Mouse (Mus musculus): ENCODE measurements around the gene Col12a1. TPM values are rescaled to one million over a fixed set of nuclear protein-coding genes. Genes with fewer than 3 reads are reported as not detected.

Gene Col12a1
- polyA plus RNA-seq, 1 experiment from 2014 or later: 15.1 TPM

GRCm38 (mm10) chr9:79603448-79603847 is 115.2 kb downstream of the Col12a1 start:
- peaks cover 9% of the 10 kb centered on the region; the same call in 1 of the 2 replicates for H3K4me1 ChIP-seq (replicated peaks)
- no peaks in the 10 kb centered on the region for H3K27me3 ChIP-seq (replicated peaks)
- H3K27ac ChIP-seq (ENCODE audit: poor library complexity, severe bottlenecking): no peak overlapping the region
- H3K4me3 ChIP-seq: no peak overlapping the region
- no peak for ATAC-seq (ENCODE audit: insufficient number of reproducible peaks, low FRiP score)
- 77% methylated on average over 2 of the region's 2 CpGs for WGBS
- no peak overlapping the region for H3K9ac ChIP-seq
- H3K9me3 ChIP-seq (replicated peaks): no peaks in the 10 kb centered on the region
- no peaks in the 10 kb centered on the region for H3K36me3 ChIP-seq
- no peak overlapping the region for H3K4me2 ChIP-seq

GRCm38 (mm10) chr9:79600237-79600570 is 118.4 kb downstream of the Col12a1 start:
- no peaks in the 10 kb centered on the region for H3K36me3 ChIP-seq
- H3K4me1 ChIP-seq (replicated peaks): peaks cover 9% of the 10 kb centered on the region; the same call in 1 of the 2 replicates
- ATAC-seq (ENCODE audit: insufficient number of reproducible peaks, low FRiP score): no peak
- no peak overlapping the region for H3K4me3 ChIP-seq
- no peak overlapping the region for H3K27ac ChIP-seq (ENCODE audit: poor library complexity, severe bottlenecking)
- 61% methylated on average over 3 of the region's 3 CpGs for WGBS
- H3K9ac ChIP-seq: no peak overlapping the region
- H3K4me2 ChIP-seq: no peak overlapping the region
- no peaks in the 10 kb centered on the region for H3K9me3 ChIP-seq (replicated peaks)
- H3K27me3 ChIP-seq (replicated peaks): no peaks in the 10 kb centered on the region

GRCm38 (mm10) chr9:79599395-79600236 is 119.0 kb downstream of the Col12a1 start:
- H3K9me3 ChIP-seq (replicated peaks): no peaks in the 10 kb centered on the region
- no peak overlapping the region for H3K9ac ChIP-seq
- H3K27ac ChIP-seq (ENCODE audit: poor library complexity, severe bottlenecking): no peak overlapping the region
- H3K4me2 ChIP-seq: no peak overlapping the region
- H3K27me3 ChIP-seq (replicated peaks): no peaks in the 10 kb centered on the region
- no peak for ATAC-seq (ENCODE audit: insufficient number of reproducible peaks, low FRiP score)
- no peaks in the 10 kb centered on the region for H3K36me3 ChIP-seq
- peaks cover 9% of the 10 kb centered on the region; the same call in 1 of the 2 replicates for H3K4me1 ChIP-seq (replicated peaks)
- 78% methylated on average over 20 of the region's 20 CpGs for WGBS
- H3K4me3 ChIP-seq: no peak overlapping the region

- Histone ChIP-seq H3K9ac (no peak overlapping the region), H3K4me3 (no peak overlapping the region), H3K4me2 (no peak overlapping the region), H3K27ac (ENCODE audit: poor library complexity, severe bottlenecking) (no peak overlapping the region), H3K36me3 (no peaks in the 10 kb centered on the region), H3K9me3 (replicated peaks) (no peaks in the 10 kb centered on the region), H3K4me1 (replicated peaks) (peaks cover 9% of the 10 kb centered on the region; the same call in 1 of the 2 replicates), H3K27me3 (replicated peaks) (no peaks in the 10 kb centered on the region)
- no peak for ATAC-seq (ENCODE audit: insufficient number of reproducible peaks, low FRiP score)
- WGBS: 73% methylated on average over 1 of the region's 1 CpGs
These were observed 120.1 kb downstream of the Col12a1 start for GRCm38 (mm10) chr9:79598578-79598977.

GRCm38 (mm10) chr9:79586415-79587195 is 132.0 kb downstream of the Col12a1 start:
- no peak for ATAC-seq (ENCODE audit: insufficient number of reproducible peaks, low FRiP score)
- no peaks in the 10 kb centered on the region for H3K27me3 ChIP-seq (replicated peaks)
- no peak overlapping the region for H3K4me3 ChIP-seq
- H3K9me3 ChIP-seq (replicated peaks): no peaks in the 10 kb centered on the region
- H3K27ac ChIP-seq (ENCODE audit: poor library complexity, severe bottlenecking): no peak overlapping the region
- no peak overlapping the region for H3K4me2 ChIP-seq
- no peak overlapping the region for H3K9ac ChIP-seq
- WGBS: 71% methylated on average over 4 of the region's 4 CpGs
- H3K36me3 ChIP-seq: no peaks in the 10 kb centered on the region
- no peaks in the 10 kb centered on the region for H3K4me1 ChIP-seq (replicated peaks)

GRCm38 (mm10) chr9:79566838-79567237 is 151.8 kb downstream of the Col12a1 start:
- Histone ChIP-seq H3K27ac (ENCODE audit: poor library complexity, severe bottlenecking) (no peak overlapping the region), H3K4me1 (replicated peaks) (no peaks in the 10 kb centered on the region), H3K36me3 (no peaks in the 10 kb centered on the region), H3K9me3 (replicated peaks) (no peaks in the 10 kb centered on the region), H3K4me2 (no peak overlapping the region), H3K9ac (no peak overlapping the region), H3K4me3 (no peak overlapping the region), H3K27me3 (replicated peaks) (no peaks in the 10 kb centered on the region)
- WGBS: 85% methylated on average over 5 of the region's 5 CpGs
- no peak for ATAC-seq (ENCODE audit: insufficient number of reproducible peaks, low FRiP score)

GRCm38 (mm10) chr9:79553297-79553696 is 165.3 kb downstream of the Col12a1 start:
- Histone ChIP-seq H3K9me3 (replicated peaks) (no peaks in the 10 kb centered on the region), H3K4me1 (replicated peaks) (no peaks in the 10 kb centered on the region), H3K9ac (no peak overlapping the region), H3K36me3 (no peaks in the 10 kb centered on the region), H3K4me2 (no peak overlapping the region), H3K27ac (ENCODE audit: poor library complexity, severe bottlenecking) (no peak overlapping the region), H3K27me3 (replicated peaks) (no peaks in the 10 kb centered on the region), H3K4me3 (no peak overlapping the region)
- ATAC-seq (ENCODE audit: insufficient number of reproducible peaks, low FRiP score): no peak
- 65% methylated on average over 2 of the region's 2 CpGs for WGBS

Other genes with a start within 250 kb of the Col12a1 start
- gene Cox7a2, start 41.0 kb upstream of the Col12a1 start, polyA plus RNA-seq (2016; fragmentation: Nextera tagmentation; extraction: Ambion mirVana): 1,256 and 1,264 TPM in 2 replicates
- gene Tmem30a, start 74.7 kb upstream of the Col12a1 start, polyA plus RNA-seq (2016; fragmentation: Nextera tagmentation; extraction: Ambion mirVana): 109 and 111 TPM in 2 replicates